Mouse (Mus musculus) layer of hippocampus, postnatal 25 days (tissue): ENCODE data around the gene C530008M17Rik. TPM values are rescaled to one million over a fixed set of nuclear protein-coding genes. Genes with fewer than 3 reads are reported as not detected.

Experiments used
- DNase-seq, 2 experiments: peaks; one replicate each; pipeline ENCODE4 v3.0.0; 2022; ENCODE audit warnings: mixed read lengths in 2 of 2, low spot score in 1 of 2; ENCODE audit errors: extremely low spot score in 1 of 2
- total RNA-seq, 2 experiments: library from RNA; stranded (reverse); gene quantifications; 2 replicates each; pipeline ENCODE4 v1.2.3; 2021

C530008M17Rik gene
- total RNA-seq, 2 experiments from 2014 or later: 86.4 to 94.5 TPM

DNA sequence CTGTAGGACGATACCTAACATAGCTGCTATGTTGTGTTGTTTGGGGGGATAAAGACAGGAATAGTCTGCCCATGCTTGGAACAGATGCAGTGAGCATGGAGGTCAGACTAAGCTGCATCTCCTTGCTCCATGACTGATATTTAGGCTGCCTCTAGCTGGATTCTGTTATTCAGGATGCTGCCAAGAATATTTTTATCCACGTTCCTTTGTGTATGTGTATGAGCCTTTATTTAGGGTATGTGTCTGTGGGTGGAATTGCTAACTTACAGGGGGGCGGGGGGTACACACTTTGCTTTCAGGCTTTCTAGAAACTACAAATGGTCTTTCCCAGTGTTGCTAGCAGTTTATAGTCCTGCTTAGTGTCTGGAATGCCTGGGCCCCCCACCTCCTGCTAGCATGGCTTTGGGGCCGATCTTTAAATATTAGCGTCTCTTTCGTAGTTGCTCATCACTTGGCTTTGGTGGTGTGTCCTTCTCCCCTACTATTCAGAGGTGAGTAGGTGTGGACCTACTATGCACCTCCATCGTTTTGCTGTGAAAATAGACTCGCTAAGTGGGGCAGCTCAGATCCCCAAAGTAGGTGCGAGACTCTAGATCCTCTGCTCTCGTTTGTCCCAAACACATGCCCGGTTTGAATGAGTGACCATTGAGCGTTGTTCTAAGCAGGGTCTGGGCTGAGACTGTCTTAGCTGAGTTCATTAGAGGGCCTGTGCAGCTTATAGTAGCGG is 45.0 kb downstream of the C530008M17Rik start:
- DNase-seq: no peak

DNA sequence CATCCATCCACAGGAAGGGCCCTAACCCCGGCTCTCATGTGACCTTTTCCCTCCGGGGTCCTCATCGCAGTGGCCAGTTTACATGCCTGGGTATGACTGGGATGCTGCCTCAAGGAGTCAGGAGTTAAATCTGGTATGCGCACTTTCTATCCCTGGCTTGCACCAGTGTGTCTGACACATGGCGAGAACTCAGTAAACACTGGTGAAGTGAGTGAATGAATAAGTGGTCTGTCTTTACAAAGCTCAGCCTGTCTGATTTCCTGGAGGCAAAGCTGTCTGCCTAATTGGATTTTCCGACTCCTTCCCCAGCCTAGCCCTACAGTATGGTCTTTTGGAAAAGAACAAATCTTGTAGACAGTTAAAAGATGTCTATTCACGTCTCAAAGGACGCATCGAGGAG is 45.8 kb downstream of the C530008M17Rik start:
- no peak for DNase-seq

DNA sequence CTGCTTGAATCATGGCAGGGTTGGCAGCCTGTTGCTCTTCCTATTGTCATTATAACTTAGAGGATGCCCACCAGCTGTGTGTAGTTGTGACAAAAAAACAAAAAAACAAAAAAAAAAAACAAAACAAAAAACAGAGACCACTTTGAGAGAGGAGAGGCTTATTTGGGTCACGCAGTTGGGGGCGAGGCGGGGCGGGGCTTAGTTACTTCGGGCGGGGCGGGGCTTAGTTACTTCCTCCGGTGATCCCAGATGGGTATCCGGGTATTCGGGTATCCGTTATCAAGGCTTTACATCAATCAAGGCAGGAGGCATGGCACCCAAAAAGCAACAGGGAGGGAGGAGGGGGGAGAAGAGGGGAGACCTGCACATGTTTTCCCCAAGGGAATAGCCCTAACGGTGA is 46.3 kb downstream of the C530008M17Rik start:
- no peak for DNase-seq

DNA sequence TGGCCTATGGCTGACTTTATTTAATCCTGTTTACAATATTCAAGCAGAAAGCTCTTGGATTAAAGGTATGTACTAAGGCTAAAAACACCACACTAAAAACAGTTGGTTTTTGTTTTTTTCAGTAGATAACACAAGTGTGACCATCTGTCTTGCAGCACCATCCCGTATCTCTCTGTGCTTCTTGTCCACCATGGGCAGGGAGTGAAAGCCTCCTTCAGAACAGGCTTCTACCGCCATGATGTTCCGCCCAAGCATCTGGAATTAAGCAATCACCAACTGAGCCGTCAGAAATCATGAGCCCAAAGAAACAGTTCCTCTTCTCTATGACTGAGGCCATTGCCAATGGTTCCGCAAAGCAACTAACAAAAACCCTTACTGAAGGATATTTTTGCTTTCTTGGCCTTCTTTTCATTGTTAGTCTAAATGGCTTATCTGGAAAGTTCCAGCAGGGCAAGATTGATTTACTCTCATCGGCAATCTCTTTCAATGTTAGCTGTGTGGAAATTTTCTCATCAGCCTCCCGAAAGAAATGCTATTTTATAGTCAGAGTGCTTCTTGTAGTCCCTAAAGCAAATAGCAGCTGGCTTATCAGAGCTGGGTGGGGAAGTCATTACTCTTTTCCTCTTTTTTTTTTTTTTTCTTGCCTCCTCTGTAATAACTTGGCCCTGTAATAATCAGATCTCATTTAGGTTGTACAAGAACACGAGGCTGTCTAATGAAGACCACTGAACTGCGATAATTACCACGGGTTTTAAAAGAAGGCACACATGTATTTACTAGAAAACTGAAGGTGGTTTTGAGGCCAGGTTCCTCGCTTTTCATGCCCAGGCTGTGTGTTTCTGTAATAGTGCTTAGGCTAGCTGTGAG is 49.2 kb downstream of the C530008M17Rik start:
- no peak for DNase-seq

DNA sequence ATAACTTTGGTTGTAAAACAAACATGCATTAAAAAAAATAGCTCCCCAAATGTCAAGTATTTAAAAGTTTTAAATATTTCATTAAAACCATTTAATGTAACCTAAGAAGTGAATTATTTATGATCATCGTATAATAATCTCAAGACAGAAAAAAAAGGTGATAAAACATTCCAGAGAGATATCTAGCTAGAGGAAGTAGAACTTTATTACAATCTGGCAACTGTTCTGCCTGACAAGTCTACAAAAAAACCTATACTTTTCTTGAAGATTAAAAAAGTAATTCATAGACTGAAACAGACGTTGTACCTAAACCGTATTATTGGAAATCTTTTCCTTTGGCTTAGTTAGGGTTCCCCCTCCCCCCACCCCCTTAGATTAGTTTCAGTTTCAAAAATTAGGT is 50.8 kb downstream of the C530008M17Rik start:
- DNase-seq: no peak

DNA sequence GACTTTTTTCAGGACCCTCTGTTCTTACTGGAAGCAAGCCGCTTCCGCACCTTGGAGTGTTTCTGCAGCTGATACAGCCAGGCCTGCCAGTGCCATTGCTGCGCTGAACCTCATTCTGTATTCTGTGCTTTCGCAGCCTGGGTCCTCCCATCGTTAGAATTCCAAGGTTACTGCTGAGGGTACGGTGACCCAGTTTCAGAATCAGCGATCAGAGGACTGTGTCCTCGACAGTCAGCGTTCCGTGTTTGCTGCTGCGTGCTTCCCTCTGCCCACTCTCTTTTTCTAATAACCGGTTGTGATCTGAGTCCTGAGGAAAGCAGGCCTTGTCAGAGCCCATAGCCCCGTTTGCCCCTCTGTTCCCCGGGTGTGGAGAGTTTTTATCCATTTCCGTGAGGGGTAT is 51.7 kb downstream of the C530008M17Rik start:
- DNase-seq: no peak

DNA sequence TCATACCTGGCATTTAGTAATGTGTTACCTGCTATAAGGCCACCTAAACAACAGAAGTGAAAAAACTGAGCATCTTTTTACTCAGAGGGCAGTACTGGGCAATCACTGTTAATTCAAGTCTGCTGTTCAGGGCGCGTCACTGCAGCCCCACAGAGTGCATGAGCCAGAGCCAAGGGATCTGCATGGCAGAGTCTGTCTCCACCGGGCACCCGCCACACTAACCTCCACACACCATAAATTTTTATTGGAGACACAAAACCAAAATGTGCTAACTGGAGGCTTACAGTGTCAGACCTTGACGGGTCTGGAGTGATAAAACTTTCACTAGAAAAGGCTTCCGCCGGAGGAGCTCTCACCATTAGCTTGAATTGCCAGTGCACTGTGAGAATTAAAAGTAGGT is 57.4 kb downstream of the C530008M17Rik start:
- DNase-seq: no peak

DNA sequence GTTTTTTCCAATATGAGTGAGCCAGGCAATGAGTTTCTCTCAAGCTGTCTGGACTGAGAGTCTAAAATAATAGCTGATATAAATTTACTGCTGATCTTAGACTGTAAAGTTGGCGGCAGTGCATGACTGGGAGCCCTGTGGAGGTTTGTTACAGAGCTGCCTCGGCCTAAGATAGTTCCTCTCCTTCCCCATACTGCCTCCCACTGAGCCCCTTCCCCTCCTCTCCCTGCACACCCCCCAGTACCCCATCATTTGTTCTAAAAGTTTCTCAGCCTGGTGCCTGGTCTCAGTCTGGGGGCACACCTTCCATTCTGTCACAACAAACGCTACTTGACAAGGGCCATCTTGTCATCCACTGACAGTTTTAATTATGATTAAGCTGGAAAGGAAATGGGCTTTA is 63.6 kb downstream of the C530008M17Rik start:
- DNase-seq: no peak

DNA sequence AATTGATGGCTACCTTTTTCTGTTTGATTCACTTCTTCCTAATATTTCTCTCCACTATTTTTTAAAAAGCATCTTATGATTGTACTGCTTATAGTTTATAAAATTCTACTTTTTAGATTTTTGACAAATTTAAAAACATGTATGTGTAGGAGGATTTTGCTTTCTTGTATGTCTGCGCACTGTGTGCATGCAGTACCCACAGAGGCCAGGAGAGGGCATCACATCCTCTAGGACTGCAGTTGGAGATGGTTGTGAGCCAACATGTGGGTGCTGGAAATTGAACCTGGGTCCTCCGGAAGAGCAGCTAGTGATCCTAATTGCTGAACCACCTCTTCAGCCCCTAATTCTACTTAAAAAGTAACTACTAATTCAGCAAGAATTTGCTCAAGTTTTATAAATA is 68.6 kb downstream of the C530008M17Rik start:
- no peak for DNase-seq

DNA sequence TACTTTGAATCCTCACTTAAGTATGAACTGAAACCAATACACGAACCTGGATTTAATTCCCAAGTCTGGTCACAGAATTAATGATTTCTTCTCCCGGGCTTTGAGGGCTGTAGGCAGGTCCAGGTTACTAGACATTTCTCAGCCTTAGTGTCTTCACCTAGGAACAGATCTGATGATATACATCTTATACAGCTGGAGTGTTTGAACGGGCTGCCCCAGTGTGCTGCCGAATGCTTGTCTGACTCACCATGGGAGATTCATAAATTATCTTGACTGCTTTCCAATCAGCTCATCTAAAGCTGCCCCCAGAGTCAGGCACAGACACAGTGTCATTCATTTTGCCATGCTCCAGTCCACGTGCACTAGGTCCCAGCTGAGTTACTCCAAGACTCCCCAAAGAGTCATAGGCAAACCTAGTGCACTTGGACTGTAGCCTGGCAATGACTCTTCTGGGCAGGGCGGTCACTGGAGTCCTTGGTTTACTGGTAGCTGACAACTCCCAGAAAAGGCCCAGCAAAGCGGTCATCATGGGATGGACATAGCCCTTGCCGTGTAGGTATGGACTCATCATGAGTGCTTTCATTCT is 70.3 kb downstream of the C530008M17Rik start:
- no peak for DNase-seq

DNA sequence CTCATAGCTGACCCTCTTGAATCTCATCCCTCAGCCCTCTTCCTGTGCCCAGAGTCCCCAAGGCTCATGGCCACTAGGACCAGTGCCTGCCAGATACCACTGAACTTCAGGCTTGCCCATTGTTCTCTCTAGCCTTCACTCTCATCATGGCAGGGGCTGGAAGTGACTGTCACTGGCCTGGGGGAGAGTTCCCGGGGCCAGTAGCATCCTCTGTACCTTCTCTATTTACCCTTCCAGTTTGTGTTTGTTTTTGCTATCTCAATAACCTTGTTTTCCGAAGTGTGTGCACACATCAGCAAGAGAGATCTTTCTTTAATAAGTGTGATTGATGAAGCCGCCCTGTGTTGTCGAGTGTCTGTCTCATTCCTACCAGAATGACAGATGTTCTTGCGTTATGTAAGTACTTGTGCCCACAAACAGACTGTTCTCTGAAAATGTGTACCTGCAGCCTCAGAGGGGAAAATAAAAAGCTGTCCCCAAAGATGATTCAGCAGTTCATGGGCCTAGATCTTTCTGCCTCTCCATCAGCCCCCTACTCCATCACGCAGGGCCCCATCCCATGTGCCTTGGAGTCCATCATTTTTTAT is 76.8 kb downstream of the C530008M17Rik start:
- no peak for DNase-seq

DNA sequence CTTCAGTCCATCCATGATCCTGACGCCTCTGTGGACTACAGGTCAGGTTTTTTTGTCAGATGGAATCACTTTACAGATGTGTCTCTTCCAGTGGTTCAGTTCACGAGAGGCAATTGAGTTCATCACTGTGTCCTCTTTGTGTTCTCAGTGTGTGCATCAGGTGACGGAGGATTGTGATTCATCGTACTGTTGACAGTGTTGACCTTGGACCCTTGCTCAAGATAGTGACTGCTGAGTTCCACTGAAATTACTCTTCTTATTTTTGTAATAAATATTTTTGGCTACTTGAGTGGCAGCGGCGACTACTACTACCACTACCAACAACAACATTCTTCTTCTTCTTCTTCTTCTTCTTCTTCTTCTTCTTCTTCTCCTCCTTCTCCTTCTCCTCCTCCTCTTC is 85.2 kb downstream of the C530008M17Rik start:
- DNase-seq: no peak

DNA sequence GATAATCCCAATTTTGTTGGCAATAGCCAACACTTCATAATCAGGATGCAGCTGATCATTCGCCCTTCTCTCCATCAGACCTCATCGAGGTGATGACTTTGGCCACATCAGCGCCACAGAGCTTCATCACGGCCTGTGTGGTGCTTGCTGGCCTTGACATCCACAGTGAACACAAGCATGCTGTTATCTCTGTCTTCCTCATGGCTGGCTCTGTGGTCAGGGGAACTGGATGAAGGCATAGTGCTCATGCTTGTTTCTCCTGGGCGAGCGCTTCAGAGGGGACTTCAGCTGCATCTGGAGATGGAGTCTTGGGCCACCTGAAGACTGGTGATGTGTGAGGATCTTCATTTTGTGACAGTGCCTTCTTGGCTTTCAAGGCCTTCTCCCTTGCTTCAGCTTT is 85.8 kb downstream of the C530008M17Rik start:
- no peak for DNase-seq

DNA sequence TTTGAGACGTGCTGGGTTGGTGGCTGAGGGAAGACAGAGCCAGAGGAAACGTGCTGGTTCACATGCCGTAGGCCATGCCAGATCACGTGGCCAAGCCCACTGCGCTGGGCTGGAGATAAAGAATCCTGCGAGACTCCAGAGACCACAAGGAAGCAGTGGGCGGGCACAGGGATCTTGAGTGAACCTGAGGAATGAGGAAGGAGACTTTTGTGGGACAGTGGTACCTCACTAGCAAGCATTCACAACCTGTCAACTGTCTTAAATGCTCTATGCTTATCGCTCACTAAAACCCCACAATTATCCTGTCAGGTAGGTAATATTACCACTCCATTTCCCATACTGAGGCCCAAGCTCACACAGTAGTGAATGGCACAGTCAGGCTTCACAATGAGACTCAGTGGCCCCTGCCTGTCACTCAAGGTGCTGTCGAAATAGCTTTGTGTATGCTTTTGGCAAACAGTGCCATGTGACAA is 88.5 kb downstream of the C530008M17Rik start:
- DNase-seq: no peak

DNA sequence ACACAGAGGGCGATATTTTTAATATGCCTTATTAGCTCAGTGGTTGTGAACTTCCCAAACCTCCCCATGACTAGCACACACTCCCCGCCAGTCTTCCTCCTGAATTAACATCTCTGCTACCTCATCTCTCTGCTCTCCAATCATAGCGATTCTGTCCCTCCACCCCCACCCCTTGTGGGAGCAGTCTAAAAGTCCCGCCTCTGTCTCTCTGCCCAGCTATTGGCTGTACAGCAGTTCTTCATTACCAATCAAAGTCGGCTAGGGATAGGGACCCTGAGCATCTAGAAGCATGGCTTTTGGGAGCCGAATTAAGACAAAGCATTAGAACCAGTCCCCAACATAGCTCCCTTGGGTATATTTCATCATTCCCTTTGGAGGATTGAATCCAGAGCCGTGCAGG is 91.5 kb downstream of the C530008M17Rik start:
- DNase-seq: no peak

DNA sequence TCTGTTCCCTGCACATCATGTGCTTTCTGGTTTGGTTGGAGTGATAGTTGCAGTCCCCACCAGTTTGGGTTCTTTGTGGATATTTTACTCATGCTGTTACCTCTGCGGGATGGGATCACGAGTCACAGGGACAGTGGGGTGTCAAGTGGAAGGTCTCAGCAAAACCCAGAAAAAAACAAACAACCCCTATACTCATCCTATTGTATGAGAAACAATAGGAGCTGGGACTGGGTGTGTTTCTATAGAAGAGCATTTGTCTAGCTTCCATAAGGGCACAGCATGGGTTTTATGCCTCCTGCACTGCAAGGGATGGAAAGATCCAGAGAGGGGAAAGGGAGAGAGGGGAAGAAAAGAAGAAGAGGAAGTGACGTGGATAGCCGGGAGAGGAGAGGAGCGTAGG is 96.0 kb downstream of the C530008M17Rik start:
- DNase-seq: no peak

DNA sequence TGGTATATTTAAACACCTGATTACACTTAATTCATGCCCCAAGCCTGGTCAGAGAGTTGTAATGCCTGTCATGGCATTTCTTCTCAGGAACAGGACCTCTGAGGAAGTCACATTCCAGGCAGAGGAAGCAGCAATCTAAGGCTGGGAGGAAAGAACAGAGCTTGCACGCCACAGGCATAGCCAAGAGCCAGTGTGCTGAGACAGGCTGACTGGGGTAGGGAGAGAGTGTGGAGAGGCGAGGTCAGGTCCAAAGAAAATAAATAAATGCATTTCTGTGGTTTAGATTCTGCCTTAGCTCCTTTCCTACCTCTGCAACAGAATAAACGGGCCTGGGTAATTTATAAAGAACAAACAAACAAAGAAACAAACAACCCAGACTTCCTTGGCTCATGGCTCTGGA is 104.0 kb downstream of the C530008M17Rik start:
- no peak for DNase-seq

DNA sequence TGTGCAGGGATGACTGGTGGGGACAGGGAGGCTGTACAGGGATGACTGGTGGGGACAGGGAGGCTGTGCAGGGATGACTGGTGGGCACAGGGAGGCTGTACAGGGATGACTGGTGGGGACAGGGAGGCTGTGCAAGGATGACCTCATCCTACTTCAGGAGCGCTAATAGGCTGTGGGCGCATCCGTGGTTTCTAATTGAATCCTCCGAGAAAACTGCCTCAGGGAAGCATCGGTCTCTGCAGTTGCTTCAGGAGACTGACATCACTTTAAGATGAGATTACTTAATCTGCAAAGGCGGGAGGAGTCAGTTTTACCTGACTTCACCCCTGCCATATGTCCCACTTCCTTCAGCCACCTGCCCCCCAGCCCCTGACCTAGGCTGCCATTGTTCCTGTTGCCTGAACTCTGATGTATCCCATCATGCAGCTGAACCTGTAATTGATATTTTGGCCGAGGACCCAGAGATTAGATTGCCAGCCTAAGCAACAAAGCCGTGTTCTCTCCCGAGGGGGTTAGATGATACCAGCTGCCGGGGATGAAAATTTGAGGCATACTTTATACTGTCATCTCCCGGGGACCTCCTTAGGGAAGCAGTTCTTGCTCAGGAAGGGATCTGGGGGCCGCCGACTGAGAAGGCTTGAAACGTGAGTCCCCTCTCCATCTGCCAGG is 105.9 kb downstream of the C530008M17Rik start:
- DNase-seq: no peak

DNA sequence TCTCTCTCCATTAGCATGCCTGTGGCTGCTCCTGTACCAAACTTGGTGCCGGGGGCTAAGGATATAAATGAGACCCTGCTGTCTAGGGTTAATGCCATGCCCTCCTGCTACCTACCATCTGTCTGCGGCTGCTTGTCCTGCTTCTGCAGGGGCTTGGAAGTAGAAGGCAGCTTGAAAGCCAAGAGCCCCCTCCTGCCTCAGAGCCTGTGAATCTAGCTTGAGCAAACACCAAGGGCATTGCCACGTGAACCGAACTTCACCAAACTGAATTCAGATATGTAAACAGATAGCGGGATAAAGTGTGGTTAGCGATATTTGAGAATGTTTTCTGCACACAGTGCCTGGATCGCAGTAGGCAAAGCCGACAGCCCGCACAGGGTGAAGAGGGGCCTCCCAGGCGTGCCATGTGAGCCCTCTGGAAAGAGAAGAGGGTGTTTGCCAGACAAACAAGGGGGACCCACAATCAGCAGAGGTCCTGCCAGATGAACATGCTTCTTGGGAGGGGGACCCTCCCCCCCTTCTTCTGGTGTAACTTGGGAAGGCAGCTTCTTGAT is 106.9 kb downstream of the C530008M17Rik start:
- no peak for DNase-seq

DNA sequence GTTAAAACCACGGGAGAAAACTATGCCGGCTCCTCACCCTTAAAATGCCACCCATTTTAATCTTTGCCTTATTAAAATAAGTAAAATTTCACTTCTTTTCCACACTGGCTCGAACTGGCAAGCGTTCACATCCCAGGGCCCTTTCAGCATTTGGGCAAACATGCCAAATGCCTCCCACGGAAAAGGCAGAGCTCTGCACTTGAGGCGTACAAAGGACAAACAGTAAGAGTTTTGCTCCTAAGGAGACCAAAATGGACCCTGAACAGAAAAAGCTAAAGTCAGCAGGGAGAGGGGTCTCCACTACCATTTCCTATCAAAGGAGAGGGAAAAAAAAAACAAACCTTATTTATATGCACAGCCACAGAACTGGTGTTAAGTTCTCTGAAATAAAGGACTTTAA is 107.4 kb downstream of the C530008M17Rik start:
- DNase-seq: no peak
